Mouse (Mus musculus): ENCODE measurements around the gene Crygn.
"Not testable (repeated sequence)": the region's sequence is repeated elsewhere in the genome, so short reads cannot be mapped to it uniquely, and the experiment has no call there.

The Crygn gene

DNA sequence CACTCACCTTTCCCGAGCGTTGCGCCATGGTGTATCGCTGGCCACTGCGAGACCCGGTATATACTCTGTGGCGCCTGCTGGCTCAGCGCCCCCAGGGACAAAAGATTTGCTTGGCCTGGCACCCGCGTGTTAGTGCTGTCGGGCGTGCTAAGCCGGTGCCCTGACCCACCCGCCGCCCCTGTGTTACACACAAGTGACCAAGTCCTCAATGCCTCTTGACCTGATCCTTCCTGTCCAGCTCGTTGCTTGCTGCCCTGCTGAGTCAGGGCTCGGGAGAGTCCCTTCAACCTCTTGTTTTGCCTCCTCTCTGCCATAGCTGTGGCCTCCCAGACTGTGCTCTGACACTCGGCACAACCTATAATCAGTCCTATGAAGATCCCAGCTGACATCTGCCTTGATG lies at the start of gene Crygn:
TSS of gene Crygn (minus strand) at position 193 of the 400 bp plus-strand sequence.
- DNase-seq = no peak

DNA sequence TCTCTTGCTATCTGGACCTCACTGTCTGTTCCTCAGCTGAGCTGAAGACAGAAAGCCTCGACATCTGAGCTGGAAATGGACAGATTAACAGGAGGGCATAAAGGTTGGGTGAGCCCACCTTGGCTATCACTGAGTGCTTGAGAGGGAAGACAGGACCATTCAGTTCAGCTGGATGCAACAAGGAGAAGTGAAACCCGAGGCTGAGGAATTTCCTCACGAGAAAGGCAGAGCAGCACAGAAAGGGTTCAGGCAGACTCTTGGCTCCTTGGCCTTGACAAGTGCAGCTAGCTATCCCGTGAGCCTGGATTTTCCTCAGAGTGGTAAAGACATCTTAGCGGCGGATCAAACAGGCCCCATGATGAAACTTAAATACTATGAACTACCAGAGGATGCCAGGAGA lies 47.4 kb upstream of the Crygn start:
- no peak for DNase-seq

DNA sequence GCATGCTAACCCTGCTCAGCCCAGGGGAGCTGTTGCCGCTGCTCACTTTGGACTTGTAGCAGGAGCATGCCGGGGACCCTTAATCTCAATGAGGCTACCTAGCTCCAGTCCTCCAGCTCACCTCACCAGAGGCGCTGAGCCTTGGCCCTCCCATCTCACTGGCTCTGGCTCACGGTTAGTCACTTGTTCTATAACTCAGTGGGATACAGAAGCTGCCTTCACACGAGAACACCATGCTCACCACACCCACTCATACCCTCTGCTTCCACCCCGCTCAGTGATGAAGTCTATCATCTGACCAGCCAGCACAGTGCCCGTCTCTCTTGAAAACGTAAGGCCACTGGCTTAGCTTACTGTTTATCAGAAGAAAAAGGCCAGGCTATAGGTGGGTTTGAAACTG lies 46.9 kb upstream of the Crygn start:
- no peak for DNase-seq

DNA sequence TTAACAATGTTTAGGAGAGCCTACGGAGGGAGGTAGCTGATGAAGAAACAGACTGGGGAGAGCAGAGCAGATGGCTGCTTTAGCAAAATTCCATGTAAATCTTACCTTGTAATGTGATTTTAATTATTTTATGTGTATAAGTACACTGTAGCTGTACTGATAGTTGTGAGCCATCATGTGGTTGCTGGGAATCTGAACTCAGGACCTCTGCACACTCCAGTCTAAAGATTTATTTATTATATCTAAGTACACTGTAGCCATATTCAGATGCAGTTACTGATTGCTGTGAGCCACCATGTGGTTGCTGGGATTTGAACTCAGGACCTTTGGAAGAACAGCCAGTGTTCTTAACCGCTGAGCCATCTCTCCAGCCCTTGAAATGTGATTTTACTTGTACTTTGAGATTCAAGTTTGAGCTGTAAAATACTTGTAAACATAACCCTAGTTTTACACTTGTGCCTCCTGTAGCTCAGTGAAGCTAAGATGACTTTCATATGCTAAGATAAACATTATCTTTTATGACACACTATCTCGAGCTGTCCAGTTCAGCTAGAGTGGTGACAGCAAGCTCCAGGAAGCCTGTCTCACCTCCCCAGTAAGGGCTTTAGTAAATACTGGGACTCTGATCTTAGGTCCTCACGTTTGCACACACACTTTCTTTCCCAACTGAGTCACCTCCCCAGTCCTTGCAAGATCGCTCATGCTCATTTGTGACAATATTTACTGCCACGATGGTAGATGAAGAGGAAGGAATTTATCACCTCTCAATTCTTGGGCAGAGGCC lies 44.2 kb upstream of the Crygn start:
- DNase-seq = no peak

DNA sequence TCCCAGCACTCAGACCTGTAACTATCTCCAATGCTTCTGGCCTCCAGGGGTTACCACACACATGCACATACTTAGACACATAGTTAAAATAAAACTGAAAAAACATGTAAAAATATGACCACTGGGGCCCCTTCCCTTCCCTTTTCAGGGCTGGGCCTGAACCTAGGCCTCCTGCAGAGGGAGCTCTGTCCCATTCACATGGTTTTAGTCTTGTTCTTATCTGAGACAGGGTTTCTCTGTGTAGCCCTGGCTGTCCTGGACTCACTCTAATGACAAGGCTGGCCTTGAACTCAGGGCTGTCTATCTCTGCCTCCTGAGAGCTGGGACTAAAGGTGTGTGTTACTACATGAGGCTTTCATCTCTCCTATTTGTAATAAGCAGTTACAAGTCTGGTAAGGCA lies 42.6 kb upstream of the Crygn start:
- DNase-seq = no peak

DNA sequence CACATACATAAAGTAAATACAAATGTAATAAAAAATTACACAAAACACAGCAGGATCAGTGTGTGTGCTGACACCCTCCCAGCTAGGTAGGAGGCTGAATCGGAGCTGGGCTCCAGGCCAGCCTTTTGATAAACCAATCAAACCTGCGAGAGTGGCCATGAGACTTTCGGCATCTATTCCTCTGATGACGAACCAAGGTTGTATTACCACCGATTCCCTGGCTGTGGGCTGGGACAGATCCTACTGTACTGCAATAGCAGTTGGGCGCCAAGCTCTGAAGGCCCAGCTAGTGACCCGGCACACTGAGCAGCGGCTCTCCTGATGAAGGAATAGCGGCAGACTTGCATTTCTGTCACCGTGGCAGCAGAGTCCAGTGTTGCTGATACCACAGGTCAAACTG lies 40.8 kb upstream of the Crygn start:
- no peak for DNase-seq

DNA sequence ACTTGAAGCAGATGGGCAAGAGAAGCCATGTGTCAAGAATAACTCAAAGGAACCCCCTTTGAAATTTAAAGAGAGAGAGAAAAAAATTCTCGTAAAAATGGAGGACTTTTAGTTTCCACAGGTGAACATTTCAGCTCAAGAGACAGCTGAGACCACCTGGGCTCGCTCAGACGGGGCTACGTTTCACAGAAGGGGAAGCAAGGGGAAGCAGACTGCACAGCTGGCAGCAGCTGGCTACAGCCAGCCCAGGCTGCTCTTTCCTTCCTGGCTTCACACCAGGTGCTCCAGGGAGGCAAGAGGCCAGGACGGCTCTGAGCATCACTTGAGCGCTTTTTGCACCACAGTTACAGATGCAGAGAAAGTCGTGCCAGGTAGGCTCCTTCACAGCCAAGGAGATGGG lies 40.0 kb upstream of the Crygn start:
- no peak for DNase-seq

DNA sequence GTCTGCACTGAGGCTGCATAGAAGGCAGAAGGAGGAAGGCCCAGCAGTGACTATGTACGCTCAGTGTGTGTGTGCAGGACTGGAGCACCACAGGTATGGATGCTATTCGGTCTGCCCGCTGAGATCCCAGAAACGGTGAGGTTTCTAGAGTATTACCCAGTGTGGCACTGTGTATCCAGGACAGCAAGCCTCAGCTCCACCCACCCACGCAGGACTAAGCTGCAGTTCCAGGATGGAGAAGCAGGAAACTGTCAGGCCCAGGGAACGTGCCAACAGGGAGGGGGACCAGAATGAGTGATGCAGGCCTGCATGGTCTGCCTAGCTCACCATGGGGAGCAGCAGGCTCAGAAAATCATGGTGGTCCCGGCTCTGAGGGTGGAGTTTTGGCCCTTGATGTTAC lies 35.2 kb upstream of the Crygn start:
- DNase-seq = no peak

DNA sequence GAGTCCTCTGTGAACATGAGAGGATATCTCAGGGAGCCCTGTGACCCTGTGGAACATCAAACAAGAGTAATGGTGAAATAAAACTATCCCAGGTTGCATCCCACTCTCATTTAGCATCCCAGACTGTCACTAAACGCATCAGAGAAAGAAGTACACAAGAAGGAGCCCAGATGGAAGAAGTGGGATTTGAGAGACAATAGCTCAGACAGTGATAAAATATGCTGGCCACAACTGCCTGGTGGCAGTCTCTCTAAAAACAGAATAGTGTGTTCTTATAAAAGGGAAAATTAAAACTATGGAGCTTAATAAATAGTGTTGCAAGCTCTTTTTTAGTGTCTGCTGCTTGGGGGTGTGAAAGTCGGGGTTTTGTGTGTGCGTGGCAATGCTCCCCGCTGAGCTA lies 25.1 kb upstream of the Crygn start:
- DNase-seq = no peak

DNA sequence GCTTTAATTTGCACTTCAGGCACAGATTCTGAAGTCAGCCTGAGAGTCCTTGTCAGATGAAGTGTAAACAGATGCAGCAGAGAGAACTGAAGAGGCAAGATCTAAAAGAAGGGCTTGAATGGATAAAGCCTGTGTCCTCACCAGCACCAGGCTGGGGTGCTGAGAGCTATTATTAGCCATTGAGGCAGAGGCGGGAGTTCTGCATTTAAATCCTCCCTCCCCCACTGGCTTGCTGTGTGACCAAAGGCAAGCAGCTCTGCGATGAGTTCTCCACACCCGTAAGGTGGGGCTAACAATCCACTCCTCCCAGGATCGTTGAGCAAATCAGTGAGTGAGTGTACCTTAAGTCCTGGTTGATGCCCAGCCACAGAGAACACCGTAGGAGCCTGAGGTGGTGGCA lies 23.2 kb upstream of the Crygn start:
- no peak for DNase-seq

DNA sequence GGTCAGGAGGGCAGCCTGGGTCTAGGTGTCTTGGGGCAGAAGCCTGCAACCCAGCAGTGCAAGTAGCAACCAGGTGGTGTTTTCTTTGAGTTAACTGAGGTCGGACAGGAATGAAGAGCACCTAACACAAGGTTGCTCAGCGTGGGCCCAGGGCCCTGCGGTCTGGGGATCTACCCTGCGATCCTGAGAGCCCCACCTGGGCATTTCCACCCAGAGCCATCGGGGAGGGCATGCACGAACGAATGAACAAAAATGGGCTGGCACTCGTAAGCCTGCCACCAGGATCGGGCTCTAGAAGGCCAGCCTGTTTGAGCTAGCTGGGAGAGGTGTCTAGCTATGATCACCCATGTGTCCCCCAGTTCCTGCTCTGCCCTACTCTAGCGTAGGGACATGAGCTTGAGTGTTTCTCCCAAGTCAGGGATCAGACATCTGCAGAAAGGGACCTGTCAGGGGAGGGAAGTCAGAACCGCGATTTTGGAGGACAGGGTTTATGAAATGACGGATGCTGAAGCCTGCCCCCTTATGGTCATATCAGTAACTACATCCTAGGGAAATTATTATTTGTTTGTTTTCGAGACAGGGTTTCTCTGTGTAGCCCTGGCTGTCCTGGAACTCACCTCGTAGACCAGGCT lies 22.2 kb upstream of the Crygn start:
- DNase-seq = peak; percentile 31

DNA sequence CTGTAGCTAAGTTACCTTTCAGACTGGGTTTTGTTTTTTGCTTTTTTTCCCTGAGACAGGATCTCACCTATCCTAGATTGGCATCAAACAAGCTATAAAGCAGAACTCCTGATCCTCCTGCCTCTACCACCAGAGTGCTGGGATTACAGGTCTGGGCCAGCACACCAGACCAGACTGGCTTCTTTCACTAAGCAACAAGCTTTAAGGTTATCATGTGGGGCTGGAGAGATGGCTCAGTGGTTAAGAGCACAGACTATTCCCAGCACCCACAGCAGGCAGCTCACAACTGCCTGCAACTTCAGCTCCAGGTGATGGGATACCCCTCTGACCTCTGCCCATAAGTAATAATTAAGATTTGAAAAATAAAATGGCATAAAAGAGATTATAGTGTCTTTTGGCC lies 21.5 kb upstream of the Crygn start:
- no peak for DNase-seq

DNA sequence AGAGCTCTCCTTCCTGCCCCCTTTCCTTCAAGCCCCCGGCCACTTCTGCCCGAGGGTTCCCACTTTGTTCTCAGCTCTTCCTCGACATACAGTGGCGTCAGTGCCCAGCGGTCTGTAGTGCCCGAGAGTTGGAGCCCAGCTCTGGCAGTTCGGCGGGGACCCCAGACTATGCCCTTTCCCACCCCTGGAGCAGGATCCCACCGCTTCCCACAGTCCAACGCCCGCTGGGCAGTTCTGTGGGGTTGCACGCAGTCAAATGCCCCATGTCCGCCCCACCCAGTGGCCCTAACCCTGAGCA lies 21.0 kb upstream of the Crygn start:
- no peak for DNase-seq

DNA sequence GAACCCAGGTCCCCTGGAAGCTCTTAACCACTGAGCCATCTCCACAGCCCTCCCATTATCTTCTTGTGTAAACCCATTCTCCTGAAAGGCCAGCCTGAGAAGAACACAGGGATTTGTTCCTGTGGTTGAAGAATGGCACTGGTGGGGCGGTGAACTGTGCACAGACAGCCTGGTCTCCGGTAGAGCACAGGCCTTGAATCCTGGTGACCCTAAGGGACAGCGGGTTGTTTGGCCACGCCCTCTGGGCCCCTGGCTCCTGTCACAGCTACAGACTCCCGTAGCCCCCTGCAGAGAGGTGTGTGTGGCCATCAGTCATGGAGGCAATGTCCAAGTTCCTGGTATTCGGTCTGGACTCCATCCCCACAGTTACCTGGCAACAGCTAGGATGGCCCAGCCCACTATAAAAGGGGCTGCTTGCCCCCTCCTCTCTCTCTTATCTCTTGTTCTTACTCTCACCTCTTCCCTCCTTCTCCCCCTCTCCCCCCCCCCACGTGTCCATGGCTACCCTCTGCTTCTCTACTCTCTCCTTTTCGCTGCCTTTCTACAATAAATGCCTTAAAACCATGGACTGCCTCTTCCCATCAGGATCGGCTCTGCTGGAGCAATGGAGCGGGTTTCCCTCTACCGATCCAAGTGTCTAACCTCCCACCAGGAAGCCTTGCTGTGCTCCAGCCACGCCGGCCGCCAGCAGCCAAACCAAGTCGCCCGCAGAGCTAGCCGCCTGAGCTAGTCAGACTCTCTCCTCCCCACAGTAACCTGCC lies 20.5 kb upstream of the Crygn start:
- DNase-seq = no peak

DNA sequence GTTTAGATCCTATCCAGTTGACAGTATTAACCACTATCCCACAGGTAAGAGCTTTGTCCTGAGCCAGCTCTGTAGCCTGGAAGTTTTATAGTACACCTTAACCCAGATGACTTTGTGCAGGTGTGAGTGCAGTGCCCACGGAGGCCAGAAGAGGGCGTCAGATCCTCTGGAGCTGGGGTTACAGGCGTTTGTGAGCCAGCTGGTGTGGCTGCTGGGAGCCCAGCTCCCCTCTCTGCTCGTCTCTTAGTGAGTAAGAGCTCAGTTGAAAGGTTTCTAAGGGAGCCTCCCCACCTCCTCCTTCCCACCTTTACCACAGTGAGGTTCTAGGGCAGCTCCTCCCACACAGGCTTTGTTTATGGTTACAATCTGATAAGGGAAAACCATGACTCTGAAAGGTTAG lies 18.9 kb upstream of the Crygn start:
- no peak for DNase-seq

DNA sequence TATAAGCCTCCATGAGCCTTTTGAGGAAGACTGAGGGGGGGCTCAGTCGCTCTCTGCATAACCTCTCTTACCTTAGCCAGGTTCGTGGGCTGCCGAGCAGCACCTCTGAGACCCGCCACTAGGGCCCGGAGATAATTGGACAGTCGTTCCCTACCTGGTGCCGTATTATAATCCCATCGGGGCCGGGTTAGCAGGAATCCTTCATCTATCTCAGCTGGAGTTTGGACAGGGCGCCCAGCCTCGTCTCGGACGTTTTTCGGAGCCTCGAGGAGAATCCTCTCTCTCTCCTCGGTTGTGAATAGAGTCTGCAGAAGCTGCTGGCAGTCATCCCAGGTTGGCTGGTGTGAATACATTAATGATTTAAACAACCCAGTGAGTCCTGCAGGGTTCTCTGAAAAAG lies 16.7 kb upstream of the Crygn start:
- not testable (repeated sequence) for DNase-seq

DNA sequence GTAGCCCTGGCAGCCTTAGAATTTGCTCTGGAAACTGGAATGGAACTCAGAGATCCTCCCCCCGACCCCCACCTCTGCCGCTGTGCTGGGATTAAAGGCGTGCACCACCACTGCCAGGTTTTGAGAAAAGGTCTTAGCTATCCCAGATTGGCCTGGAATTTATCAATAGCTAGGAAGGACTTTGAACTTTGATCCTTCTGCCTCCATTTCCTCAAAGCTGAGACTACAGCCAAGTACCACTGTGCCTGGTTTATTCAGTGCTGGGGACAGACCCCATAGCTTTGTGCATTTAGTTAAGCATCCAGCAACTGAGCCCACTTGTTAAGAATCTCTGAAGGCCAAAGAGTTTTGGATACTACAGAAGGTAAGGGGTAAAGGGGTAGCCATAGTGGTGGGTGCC lies 877 bp downstream of the Crygn start:
- DNase-seq = no peak

DNA sequence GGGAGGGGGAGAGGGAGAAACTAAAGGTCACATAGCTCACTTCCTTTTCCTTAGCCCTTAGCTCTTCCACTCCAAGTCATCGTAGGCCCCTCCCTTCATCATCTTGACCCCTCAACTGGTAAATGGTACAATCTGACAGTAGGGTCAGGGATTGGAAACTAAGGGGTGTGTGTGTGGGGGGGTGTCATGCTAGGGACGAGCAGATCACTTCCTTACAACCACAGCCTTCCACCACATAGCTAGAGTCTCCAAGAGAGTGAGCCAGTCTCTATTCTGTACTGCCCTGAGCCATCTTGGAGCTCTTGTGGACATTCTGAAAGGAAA lies 5.7 kb downstream of the Crygn start:
- no peak for DNase-seq

DNA sequence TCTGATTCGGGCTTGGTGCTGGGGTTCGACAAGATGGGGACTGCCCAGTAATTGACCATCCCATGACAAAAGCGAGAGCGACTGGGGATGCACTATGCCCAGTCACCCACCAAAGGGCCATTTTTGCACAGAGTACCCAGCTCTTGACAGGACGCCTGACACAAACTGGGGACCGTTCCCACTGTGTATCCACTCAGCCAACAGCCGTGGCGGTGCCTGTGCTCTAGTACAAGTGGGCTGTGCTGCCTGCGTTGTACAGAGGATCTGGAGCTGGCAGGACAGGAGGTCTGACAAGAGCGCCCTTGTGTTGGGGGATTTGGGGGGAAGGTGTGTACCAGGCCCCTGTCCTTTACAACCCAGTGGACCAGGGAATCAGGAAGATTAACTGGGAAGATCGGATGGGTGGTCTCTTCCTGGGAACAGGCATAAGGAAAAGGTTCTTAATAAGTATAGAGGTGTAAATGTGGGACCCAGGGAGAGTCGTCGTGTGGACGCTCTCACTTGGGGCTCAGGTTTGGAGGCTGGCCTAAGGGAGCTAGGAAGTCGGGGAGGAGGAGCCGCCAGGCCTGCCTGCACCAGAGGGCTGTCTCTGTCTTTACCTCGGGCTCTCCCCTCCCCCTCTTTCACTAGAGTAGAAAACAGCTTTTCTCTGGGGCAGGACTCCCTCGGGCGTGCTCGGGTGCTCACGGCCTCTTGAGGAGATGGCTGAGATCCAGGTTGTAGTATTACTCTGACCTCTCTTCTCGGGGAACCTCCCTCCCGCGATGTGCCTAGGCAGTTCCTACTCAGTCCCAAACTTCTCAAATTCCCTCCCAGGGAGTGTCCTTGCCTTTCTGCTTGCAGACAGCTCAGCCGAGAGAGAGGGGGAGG lies 6.3 kb downstream of the Crygn start:
- peak; percentile 80 for DNase-seq

DNA sequence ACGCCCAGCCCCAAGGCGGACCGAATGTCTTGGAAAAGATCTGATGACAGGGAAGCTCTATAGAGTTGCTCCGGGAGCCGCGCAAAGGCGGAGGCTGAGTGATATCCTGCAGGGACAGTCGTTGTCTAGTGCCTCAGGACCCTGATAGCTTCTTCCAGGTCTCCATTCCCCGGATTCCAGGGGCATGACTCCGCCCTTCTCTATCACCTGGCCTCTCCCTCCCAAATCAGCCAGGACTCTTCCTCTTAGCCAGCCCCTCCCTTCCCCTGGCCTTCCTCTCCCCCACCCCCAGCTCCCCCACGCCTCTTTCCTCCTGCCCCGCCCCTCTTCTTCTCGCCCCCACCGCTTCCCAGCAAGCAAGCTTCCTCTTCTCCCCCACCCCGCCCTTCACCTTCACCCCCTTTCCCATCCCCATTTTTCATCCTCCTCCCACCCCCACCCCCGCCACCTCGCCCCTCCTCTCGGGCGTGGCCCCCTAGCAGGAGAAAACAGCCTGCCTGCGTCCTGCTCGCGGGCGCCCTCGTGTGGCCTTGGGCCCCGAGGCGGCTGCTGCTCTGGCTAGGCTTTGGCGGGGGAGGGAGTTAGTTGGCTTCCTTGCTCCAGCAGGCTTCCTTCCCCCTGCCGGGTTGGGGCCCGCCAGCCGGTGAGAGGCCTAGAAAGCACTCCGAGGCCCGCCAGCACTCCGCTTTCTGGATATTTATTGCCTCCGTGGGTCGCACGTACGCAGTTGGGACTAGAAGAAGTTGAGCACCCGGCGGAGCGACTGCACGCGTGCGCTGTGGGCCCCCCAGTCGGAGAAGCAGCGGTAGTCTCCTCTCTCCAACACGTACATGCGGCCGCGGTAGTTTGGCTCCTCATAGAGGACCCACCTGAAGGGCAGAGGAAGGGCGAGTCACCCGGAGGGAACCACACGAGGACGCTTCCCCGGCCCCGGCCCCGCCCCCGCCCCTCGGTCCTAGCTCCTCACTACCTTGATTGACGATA lies 7.2 kb downstream of the Crygn start:
- DNase-seq = peak; percentile 93

DNA sequence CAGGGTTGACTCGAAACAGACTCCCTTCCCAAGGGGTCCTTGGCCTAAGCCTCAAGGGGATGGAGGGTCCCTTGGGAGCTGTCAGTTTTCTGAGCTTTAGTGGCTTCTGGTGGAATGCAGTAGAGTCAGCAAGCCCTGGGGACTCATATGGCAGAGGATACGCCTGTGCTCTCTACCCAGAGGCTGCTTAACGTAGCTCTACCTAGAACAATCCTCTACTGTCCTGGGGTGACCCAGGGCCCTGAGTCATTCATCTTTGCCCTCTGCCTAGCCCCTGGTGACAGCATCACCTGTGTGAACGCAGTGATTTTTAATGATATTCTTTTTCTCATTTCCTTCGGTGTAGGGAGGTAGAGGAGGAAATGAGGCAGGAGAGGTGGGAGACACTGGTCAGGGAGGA lies 8.1 kb downstream of the Crygn start:
- DNase-seq = no peak

DNA sequence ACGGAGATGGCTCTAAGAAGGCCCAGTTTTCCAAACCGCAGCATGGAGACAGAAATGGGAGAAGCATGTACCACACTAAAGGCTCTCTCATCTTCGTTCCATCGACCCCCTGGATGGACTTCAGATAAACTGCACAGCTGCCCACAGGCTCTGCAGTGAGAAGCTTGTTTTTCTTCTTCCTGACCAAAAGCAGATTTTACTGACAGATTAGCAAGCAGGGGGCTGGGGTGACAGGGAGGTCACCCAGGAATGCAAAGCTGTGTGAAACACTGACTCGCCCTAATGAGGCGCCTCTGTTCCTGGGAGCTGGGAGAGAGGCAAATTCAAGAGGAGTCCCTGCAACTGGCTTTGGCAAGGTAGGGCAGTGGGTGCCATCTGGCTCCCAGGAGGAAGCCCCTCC lies 10.3 kb downstream of the Crygn start:
- DNase-seq = no peak
